Mouse (Mus musculus) hindbrain, embryonic 16.5 days (tissue): ENCODE data around the gene Snap25. TPM values are rescaled to one million over a fixed set of nuclear protein-coding genes. Genes with fewer than 3 reads are reported as not detected.

Experiments
- ATAC-seq: fragments of 200-750 bp; cut with Nextera tagmentation; 2 replicates; pipeline ENCODE4 v1.8.0; 2017; ENCODE audit warnings: moderate TSS enrichment, moderate library complexity
- H3K27ac ChIP-seq: fragments of 300-500 bp; sonication (generic); 2 replicates; pipeline ENCODE4 v1.5.1; 2014; ENCODE audit warnings: low read depth, mild to moderate bottlenecking, control low read depth, low read length, moderate library complexity
- H3K27me3 ChIP-seq: fragments of 300-500 bp; sonication (generic); replicated peaks from 2 replicates; pipeline ENCODE4 v1.6.1; 2014; ENCODE audit warnings: low read length; ENCODE audit not compliant: control insufficient read depth, insufficient read depth
- H3K36me3 ChIP-seq: fragments of 300-500 bp; sonication (generic); 2 replicates; pipeline ENCODE4 v1.6.1; 2014; ENCODE audit warnings: mild to moderate bottlenecking, low read length, moderate library complexity, mixed read lengths; ENCODE audit not compliant: control insufficient read depth, insufficient read depth
- H3K4me1 ChIP-seq: fragments of 300-500 bp; sonication (generic); 2 replicates; pipeline ENCODE4 v1.6.1; 2014; ENCODE audit warnings: low read depth, low read length; ENCODE audit not compliant: control insufficient read depth, insufficient read depth
- H3K4me2 ChIP-seq: fragments of 300-500 bp; sonication (generic); 2 replicates; pipeline ENCODE4 v1.6.1; 2014; ENCODE audit warnings: mild to moderate bottlenecking, low read length, control low read depth, moderate library complexity
- H3K4me3 ChIP-seq: fragments of 300-500 bp; sonication (generic); 2 replicates; pipeline ENCODE4 v1.5.1; 2014; ENCODE audit warnings: mild to moderate bottlenecking, low read length, control low read depth, moderate library complexity
- H3K9ac ChIP-seq: fragments of 300-500 bp; sonication (generic); 2 replicates; pipeline ENCODE4 v1.6.1; 2014; ENCODE audit warnings: low read depth, mild to moderate bottlenecking, control low read depth, low read length, moderate library complexity
- H3K9me3 ChIP-seq: fragments of 300-500 bp; sonication (generic); 2 replicates; pipeline ENCODE4 v1.6.1; 2014; ENCODE audit warnings: mild to moderate bottlenecking, low read length, moderate library complexity; ENCODE audit not compliant: control insufficient read depth
- WGBS: fragments of 180-500 bp; shearing (Covaris S2); extraction: QIAGEN DNeasy Blood & Tissue Kit; methylation state at CpG from one replicate; pipeline ENCODE4 v1.1.7; 2014; 5-methylcytosine and 5-hydroxymethylcytosine counted together
- polyA plus RNA-seq: library from polyadenylated mRNA; unstranded; fragments of >200 nt; fragmentation: Nextera tagmentation; extraction: Ambion mirVana; gene quantifications from 2 replicates; pipeline ENCODE4 v1.2.1, GENCODE M21; 2015

Gene Snap25
- polyA plus RNA-seq, 1 experiment from 2014 or later: 326 TPM

GRCm38 (mm10) chr2:136823751-136824716 lies 110.8 kb downstream of the Snap25 start:
- Histone ChIP-seq H3K9me3 (no peaks in the 10 kb centered on the region), H3K27me3 (no peaks in the 10 kb centered on the region), H3K4me2 (no peak overlapping the region), H3K27ac (no peak overlapping the region), H3K36me3 (no peaks in the 10 kb centered on the region), H3K4me1 (no peaks in the 10 kb centered on the region; the same call in 1 of the 2 replicates), H3K9ac (no peak overlapping the region), H3K4me3 (no peak overlapping the region)
- ATAC-seq: no peak
- WGBS: 65% methylated on average over 5 of the region's 5 CpGs

GRCm38 (mm10) chr2:136827612-136828011 lies 114.4 kb downstream of the Snap25 start:
- ATAC-seq: no peak
- H3K4me1 ChIP-seq: no peaks in the 10 kb centered on the region; the same call in 1 of the 2 replicates

More at GRCm38 (mm10) chr2:136827612-136828011, 114.4 kb downstream of the Snap25 start:
- no peaks in the 10 kb centered on the region for H3K9me3 ChIP-seq
- no peaks in the 10 kb centered on the region for H3K36me3 ChIP-seq
- 87% methylated on average over 4 of the region's 4 CpGs for WGBS
- H3K27me3 ChIP-seq: no peaks in the 10 kb centered on the region
- H3K4me2 ChIP-seq: no peak overlapping the region
- H3K4me3 ChIP-seq: no peak overlapping the region
- H3K9ac ChIP-seq: no peak overlapping the region
- no peak overlapping the region for H3K27ac ChIP-seq

Other genes with a start within 250 kb of the Snap25 start
- 1.0 and 1.1 TPM in 2 replicates for gene Ankef1, start 211.5 kb upstream of the Snap25 start, polyA plus RNA-seq
- gene AL731706.2, start 172.2 kb downstream of the Snap25 start, polyA plus RNA-seq: 28.3 and 32.0 TPM in 2 replicates
- gene Slx4ip, start 177.8 kb downstream of the Snap25 start, polyA plus RNA-seq: 10.6 and 12.7 TPM in 2 replicates
- 20.1 and 23.9 TPM in 2 replicates for gene AL731706.1, start 177.9 kb downstream of the Snap25 start, polyA plus RNA-seq
- gene Mkks, start 177.9 kb downstream of the Snap25 start, polyA plus RNA-seq: 12.8 and 14.4 TPM in 2 replicates